Mouse (Mus musculus) splenic B cell, adult 2 months (primary cell): ENCODE measurements around the gene Epn2.

ENCODE experiments used
- DNase-seq: peaks from one replicate; pipeline ENCODE4 v3.0.0-alpha.2; 2011; ENCODE audit warnings: low read depth, low spot score
- H3K27me3 ChIP-seq: 2 replicates; pipeline ENCODE4 v1.6.1; 2012; ENCODE audit warnings: mild to moderate bottlenecking, low read length, moderate library complexity, mixed read lengths; ENCODE audit not compliant: control insufficient read depth, poor library complexity, insufficient read depth, severe bottlenecking
- H3K36me3 ChIP-seq: 2 replicates; pipeline ENCODE4 v1.6.1; 2012; ENCODE audit warnings: mild to moderate bottlenecking, low read length, moderate library complexity, mixed read lengths; ENCODE audit not compliant: control insufficient read depth, poor library complexity, insufficient read depth, severe bottlenecking

The Epn2 gene

GRCm38 (mm10) chr11:61578983-61579877 lies at the start of gene Epn2:
Gene Epn2 (minus strand): TSS chr11:61579687.
- no peaks in the 10 kb centered on the region for H3K27me3 ChIP-seq
- no peaks in the 10 kb centered on the region for H3K36me3 ChIP-seq
- peak; percentile 72 for DNase-seq

- no peaks in the 10 kb centered on the region for H3K27me3 ChIP-seq
- DNase-seq, result no peak
Observed at GRCm38 (mm10) chr11:61626509-61626908, 47.0 kb upstream of the Epn2 start.

GRCm38 (mm10) chr11:61625136-61625535 lies 45.6 kb upstream of the Epn2 start:
- Histone ChIP-seq H3K36me3 (no peaks in the 10 kb centered on the region), H3K27me3 (no peaks in the 10 kb centered on the region)
- DNase-seq, result no peak

More at GRCm38 (mm10) chr11:61626509-61626908, 47.0 kb upstream of the Epn2 start:
- no peaks in the 10 kb centered on the region for H3K36me3 ChIP-seq

GRCm38 (mm10) chr11:61620762-61621161 lies 41.3 kb upstream of the Epn2 start:
- DNase-seq, result no peak
- Histone ChIP-seq H3K27me3 (peaks cover 4% of the 10 kb centered on the region), H3K36me3 (no peaks in the 10 kb centered on the region)

GRCm38 (mm10) chr11:61620254-61620670 lies 40.8 kb upstream of the Epn2 start:
- peak; percentile 79 for DNase-seq

GRCm38 (mm10) chr11:61619791-61620241 lies 40.3 kb upstream of the Epn2 start:
- Histone ChIP-seq H3K27me3 (peaks cover 4% of the 10 kb centered on the region), H3K36me3 (no peaks in the 10 kb centered on the region)
- DNase-seq, result no peak

More at GRCm38 (mm10) chr11:61620254-61620670, 40.8 kb upstream of the Epn2 start:
- peaks cover 4% of the 10 kb centered on the region for H3K27me3 ChIP-seq
- no peaks in the 10 kb centered on the region for H3K36me3 ChIP-seq

GRCm38 (mm10) chr11:61619356-61619755 lies 39.9 kb upstream of the Epn2 start:
- H3K27me3 ChIP-seq, result peaks cover 4% of the 10 kb centered on the region
- DNase-seq, result no peak
- no peaks in the 10 kb centered on the region for H3K36me3 ChIP-seq

- no peak for DNase-seq
- Histone ChIP-seq H3K27me3 (peaks cover 4% of the 10 kb centered on the region), H3K36me3 (no peaks in the 10 kb centered on the region)
Observed at GRCm38 (mm10) chr11:61618571-61618970, 39.1 kb upstream of the Epn2 start.

- no peak for DNase-seq
- H3K27me3 ChIP-seq, result peaks cover 4% of the 10 kb centered on the region
- H3K36me3 ChIP-seq, result no peaks in the 10 kb centered on the region
Observed at GRCm38 (mm10) chr11:61618131-61618530, 38.6 kb upstream of the Epn2 start.

- no peaks in the 10 kb centered on the region for H3K36me3 ChIP-seq
- DNase-seq, result no peak
- peaks cover 4% of the 10 kb centered on the region for H3K27me3 ChIP-seq
Observed at GRCm38 (mm10) chr11:61617293-61617975, 37.9 kb upstream of the Epn2 start.

GRCm38 (mm10) chr11:61616523-61617292 lies 37.2 kb upstream of the Epn2 start:
- no peak for DNase-seq
- H3K36me3 ChIP-seq, result no peaks in the 10 kb centered on the region
- H3K27me3 ChIP-seq, result peaks cover 4% of the 10 kb centered on the region

- DNase-seq, result no peak
- H3K36me3 ChIP-seq, result no peaks in the 10 kb centered on the region
- H3K27me3 ChIP-seq, result peaks cover 4% of the 10 kb centered on the region
Observed at GRCm38 (mm10) chr11:61615686-61616522, 36.4 kb upstream of the Epn2 start.

GRCm38 (mm10) chr11:61614401-61614800 lies 34.9 kb upstream of the Epn2 start:
- H3K36me3 ChIP-seq, result no peaks in the 10 kb centered on the region
- no peak for DNase-seq
- peaks cover 4% of the 10 kb centered on the region for H3K27me3 ChIP-seq

- Histone ChIP-seq H3K27me3 (peaks cover 4% of the 10 kb centered on the region; the same call in 1 of the 2 replicates), H3K36me3 (no peaks in the 10 kb centered on the region)
- no peak for DNase-seq
Observed at GRCm38 (mm10) chr11:61612116-61612635, 32.7 kb upstream of the Epn2 start.
